Mouse (Mus musculus) cortical plate, adult 2 months (tissue): ENCODE data around the gene Rrp1.

Experiments
- CTCF ChIP-seq: fragments of 200-500 bp; IDR thresholded peaks from 2 replicates; pipeline ENCODE4 v1.5.1; 2011; ENCODE audit warnings: mild to moderate bottlenecking, control low read depth, low read length; ENCODE audit not compliant: insufficient read depth; ENCODE audit errors: extremely low read depth
- POLR2A ChIP-seq: fragments of 200-500 bp; IDR thresholded peaks from 2 replicates; pipeline ENCODE4 v1.6.1; 2011; ENCODE audit warnings: mild to moderate bottlenecking, low read length, control low read depth; ENCODE audit not compliant: insufficient read depth; ENCODE audit errors: extremely low read depth

GRCm38 (mm10) chr10:78350796-78351556 lies 61.9 kb downstream of the Rrp1 start:
- no peak for TF ChIP-seq CTCF
- TF ChIP-seq POLR2A, result no peak
